Mouse (Mus musculus) brain, embryonic 14.5 days (tissue): Measurements from ENCODE around the gene Car5a.

Experiments used
- CTCF ChIP-seq: fragments of 200-500 bp; IDR thresholded peaks from 2 replicates; pipeline ENCODE4 v1.5.1; 2012; ENCODE audit warnings: inconsistent platforms, mild to moderate bottlenecking, moderate library complexity, borderline replicate concordance; ENCODE audit not compliant: insufficient read depth, insufficient read length; ENCODE audit errors: extremely low read depth
- POLR2A ChIP-seq: fragments of 200-500 bp; IDR thresholded peaks from 2 replicates; pipeline ENCODE4 v1.6.1; 2012; ENCODE audit warnings: mild to moderate bottlenecking, inconsistent platforms, borderline replicate concordance; ENCODE audit not compliant: poor library complexity, insufficient read depth, insufficient read length, severe bottlenecking; ENCODE audit errors: extremely low read depth

GRCm38 (mm10) chr8:121874031-121874430 is 70.7 kb downstream of the Car5a start:
- TF ChIP-seq POLR2A, result no peak
- peak; percentile 47; the same call in 1 of the 2 replicates for TF ChIP-seq CTCF
